Mouse (Mus musculus): ENCODE measurements around the gene Naa30. TPM values are rescaled to one million over a fixed set of nuclear protein-coding genes. Genes with fewer than 3 reads are reported as not detected.

Naa30 gene
- polyA plus RNA-seq, 1 experiment from 2014 or later: 7.7 TPM

Other genes starting within 250 kb of the Naa30 start
- gene Ap5m1, start 106.1 kb upstream of the Naa30 start, polyA plus RNA-seq (2015; fragmentation: Nextera tagmentation; extraction: Ambion mirVana): 24.3 and 24.7 TPM in 2 replicates
- 38.7 and 43.5 TPM in 2 replicates for gene Exoc5, start 105.6 kb upstream of the Naa30 start, polyA plus RNA-seq (2015; fragmentation: Nextera tagmentation; extraction: Ambion mirVana)
- gene ccdc198, start 73.2 kb downstream of the Naa30 start, polyA plus RNA-seq (2015; fragmentation: Nextera tagmentation; extraction: Ambion mirVana): 5.1 and 5.8 TPM in 2 replicates

All from lung, embryonic 16.5 days (tissue).